Mouse (Mus musculus) gastrocnemius, postnatal 14 days (tissue): Measurements from ENCODE around the gene Ppp1r12c. TPM values are rescaled to one million over a fixed set of nuclear protein-coding genes. Genes with fewer than 3 reads are reported as not detected.

Source experiments
- DNase-seq: peaks from one replicate; pipeline ENCODE4 v3.0.0; 2021; ENCODE audit warnings: mixed read lengths
- intact Hi-C: fragments of 180-260 bp; cut with DNase I; formaldehyde crosslinking; loops from one replicate; pipeline ENCODE4 v1.15.1; 2025; ENCODE audit warnings: low total_unique reads
- total RNA-seq, 2 experiments: library from RNA; stranded (reverse); gene quantifications; 2 replicates each; pipeline ENCODE4 v1.2.3; 2021

Ppp1r12c gene
- total RNA-seq, 2 experiments from 2014 or later = 25.3 to 36.8 TPM

DNA sequence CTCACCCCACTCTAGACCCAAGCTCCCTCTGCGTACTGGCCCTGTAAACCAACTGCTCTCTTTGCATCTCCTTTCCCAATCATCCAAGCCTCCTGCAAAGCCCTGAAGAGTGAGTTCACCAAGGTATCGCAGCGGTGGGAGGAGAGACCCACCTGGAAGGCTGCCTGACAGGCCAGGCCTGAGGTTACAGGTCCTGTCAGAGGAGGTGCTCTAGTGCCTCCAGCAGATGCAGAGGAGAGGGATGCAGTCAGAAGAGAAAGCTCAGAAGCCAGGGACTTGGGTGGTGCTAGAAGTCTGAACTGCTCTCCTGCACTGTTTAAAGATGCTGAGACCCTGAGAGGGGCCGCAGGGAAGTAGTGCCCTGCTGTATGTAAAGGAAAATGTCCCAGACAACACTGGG is 2.4 kb downstream of the Ppp1r12c start:
- DNase-seq = no peak
- intact Hi-C loops = no loop called here

DNA sequence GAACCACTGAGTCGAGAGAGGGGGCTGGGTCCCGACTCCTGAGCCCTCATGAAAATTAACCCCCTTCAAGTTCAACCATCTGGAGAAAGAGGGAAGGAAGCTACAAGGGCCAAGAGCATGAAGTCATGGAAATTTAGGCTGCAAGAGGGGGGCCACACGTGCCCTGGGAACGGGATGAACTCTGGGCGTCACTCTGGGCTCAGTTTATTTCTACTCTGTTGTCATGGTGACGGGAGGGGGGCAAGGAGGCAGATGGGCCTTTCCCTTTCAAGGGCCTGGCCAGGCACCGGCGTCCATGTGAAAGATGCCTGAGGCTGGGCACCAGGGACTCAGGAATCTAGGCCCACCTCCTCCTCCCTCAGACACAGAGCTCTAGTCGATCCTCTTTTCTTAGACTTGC is 3.2 kb downstream of the Ppp1r12c start:
- peak; percentile 74 for DNase-seq
- intact Hi-C loops = no loop called here

DNA sequence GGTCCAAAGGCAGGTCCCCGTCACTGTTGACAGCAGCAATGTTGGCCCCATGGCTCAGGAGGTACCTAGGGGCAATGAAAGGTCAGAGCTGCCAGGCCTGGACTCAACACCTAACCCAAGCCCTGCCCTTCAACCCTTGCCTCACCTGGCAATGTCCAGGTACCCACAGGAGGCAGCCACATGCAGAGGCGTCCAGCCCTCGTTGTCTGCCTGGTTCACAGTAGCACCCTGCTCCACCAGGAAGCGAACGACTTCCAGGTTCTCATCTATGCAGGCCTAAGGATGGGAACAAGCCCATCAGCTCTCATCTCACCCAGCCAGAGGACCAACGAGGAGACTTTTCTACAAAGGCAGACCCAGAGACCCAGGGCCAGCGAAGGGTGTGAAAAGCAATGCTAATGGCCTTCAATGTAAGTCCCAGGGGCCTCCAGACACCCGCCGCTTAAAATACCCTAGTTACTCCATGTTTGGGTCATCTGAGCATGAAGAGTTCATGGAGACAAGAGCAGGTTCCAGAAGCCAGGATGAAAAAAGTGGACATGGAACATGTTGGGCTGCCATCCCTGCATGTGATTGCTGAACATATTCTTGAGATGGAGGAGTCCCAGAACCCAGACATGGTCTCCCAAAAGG is 4.1 kb downstream of the Ppp1r12c start:
- no peak for DNase-seq
- intact Hi-C loops = no loop called here

DNA sequence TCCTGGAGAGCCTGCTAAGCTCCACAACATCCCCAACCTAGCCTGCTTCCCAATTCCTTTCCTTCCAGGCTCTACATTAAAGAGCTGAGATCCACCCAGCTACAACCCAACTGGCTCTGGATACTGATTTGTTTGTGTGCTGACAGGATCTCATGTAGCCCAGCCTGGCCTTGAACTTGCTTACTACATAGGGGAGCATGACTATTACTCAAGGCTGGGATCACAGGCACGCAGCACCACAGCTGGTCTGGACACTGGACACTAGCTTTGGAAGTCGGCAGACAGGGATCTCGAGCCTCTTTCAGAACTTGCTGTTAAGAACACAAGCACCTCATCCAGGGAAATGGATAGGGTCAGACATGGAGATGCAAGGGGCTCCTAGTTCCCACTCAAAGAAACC is 5.0 kb downstream of the Ppp1r12c start:
- intact Hi-C loops = no loop called here
- DNase-seq = no peak

DNA sequence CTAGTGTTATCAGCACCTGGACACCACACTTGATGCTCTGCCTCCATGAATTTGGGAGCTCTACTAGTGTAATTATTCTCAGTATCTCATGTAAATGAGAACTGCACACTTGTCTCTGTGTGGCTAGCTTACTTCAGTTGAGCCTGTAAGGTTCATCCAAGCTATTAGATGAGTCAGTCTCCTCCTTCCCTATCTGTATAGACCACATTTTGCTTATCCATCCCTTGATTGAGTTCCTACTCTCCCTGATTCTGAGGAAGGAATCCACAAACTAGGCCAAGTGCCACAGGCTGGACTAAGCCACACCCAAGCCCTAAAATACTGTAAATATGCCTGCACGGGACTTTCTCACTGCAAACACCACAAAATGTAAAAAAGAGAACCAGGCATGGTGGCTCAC is 7.5 kb downstream of the Ppp1r12c start:
- no peak for DNase-seq
- intact Hi-C loops = no loop called here

- intact Hi-C loops = no loop called here
- DNase-seq = no peak
These were observed 8.9 kb downstream of the Ppp1r12c start for GRCm38 (mm10) chr7:4492284-4493224.

DNA sequence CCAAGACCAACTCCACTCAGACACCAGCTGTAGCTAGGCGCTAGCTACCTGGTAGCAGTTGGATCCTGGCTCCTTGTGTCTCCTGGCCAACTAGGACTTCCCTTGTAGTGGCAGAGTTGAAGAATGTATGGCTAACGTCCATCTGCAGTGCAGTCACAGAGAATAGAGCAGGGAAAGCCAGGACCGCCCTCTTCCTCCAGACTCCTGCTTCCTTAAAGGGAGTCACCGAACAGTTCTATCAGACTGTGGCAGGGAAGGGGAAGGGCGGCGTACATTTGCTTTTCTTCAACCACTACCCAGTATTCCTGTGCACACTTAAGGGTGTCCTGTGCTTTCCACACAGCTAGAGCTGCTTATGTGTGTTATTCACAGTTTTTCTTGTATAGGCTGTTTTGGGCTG is 10.2 kb downstream of the Ppp1r12c start:
- DNase-seq = no peak
- intact Hi-C loops = no loop called here

GRCm38 (mm10) chr7:4482281-4482680 is 19.2 kb downstream of the Ppp1r12c start:
- intact Hi-C loops = no loop called here

DNA sequence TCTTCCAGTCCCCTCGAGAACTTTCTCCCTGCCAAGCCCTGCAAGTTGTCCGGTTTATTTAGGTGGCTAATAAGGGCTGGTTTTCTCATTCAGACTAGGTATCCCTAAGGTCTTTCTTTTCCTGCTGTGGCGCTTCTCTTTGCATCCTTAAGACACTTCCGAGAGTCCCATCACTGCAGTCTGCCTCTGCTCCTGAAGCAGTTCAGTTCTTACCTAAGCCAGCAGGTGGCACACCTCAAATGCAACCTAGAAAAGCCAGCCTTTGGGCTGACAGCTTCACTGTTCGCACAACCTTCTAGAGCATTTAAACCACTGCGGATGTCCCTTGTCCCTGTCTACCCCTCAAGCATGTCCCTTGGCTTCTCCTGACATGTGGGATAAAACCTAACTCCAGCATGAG is 21.8 kb downstream of the Ppp1r12c start:
- no peak for DNase-seq
- intact Hi-C loops = no loop called here

More at GRCm38 (mm10) chr7:4482281-4482680, 19.2 kb downstream of the Ppp1r12c start:
- no peak for DNase-seq

- intact Hi-C loops = no loop called here
- no peak for DNase-seq
These were observed 22.6 kb downstream of the Ppp1r12c start for GRCm38 (mm10) chr7:4478796-4479291.

DNA sequence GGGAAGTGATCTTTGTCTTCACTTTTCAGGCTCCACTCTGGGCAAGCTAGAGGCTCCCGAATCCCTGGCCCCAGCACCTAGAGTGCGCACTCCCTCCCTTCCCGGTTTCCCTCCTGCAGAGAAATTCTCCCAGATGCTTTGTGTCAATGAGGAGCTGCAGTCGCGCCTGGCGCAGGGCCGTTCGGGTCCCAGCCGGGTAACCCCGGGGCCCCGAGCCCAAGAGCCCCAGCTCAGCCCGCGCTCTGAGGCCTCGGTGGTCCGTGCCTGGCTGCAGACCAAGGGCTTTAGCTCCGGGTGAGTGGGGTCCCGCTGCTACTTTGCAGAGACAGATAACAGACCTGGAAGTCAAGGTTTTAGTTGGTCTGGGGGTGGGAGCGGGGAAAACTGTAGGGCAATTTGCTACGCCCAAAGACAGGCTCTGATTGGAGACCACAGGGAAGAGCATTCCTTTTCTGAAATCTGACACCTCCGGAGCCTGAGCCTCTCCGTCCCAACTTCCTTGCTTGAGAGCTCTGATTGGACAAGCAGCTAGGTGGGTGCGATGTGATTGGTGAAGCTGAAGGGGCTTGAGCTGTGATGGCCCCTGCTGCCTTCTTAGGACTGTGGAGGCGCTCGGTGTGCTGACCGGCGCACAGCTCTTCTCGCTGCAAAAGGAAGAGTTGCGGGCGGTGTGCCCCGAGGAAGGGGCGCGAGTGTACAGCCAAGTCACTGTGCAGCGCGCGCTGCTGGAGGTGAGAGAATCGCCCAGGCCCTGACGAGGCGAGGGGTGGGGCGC is 23.3 kb downstream of the Ppp1r12c start:
- peak; percentile 73 for DNase-seq
- intact Hi-C loops = no loop called here

DNA sequence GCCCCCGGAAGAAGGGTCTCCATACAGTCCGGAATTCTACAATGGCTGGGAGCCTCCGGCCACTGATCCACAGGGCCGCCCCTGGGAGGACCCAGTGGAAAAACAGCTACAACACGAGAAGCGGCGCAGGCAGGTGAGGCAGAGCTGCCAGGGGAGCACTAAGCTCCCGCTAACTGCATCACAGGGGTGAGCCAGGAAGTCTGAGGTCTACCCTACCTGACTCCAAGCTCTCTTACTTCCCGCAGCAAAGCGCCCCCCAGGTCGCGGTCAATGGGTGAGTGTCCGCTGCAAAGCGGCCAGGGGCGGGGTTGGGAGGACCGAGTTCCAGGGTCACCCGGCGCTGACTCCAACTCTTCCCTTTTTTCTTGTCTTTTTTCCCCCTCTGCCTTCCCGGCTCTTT is 27.5 kb downstream of the Ppp1r12c start:
- no peak for DNase-seq
- intact Hi-C loops = no loop called here

GRCm38 (mm10) chr7:4471179-4471555 is 30.3 kb downstream of the Ppp1r12c start:
- intact Hi-C loops = no loop called here
- peak; percentile 84 for DNase-seq

- intact Hi-C loops = no loop called here
- DNase-seq = peak; percentile 59
These were observed 31.0 kb downstream of the Ppp1r12c start for GRCm38 (mm10) chr7:4470275-4471178.

DNA sequence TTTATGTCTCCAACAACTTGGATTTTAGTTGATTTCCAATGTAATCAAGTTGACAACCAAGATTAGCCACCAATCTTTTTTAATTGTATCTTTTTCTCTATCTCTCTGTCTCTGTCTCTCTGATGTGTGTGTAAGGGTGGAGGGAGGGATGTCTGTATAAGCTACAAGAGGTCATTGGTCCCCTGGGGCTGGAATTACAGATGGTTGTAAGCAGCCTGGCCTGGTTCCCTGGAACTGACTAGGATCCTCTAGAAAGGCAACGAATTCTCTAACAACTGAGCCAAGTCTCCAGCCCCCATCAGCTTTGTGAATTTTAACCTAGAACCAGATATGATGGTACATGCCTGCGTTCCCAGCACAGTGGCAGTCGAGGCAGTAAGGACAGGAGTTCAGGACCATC is 33.7 kb downstream of the Ppp1r12c start:
- no peak for DNase-seq
- intact Hi-C loops = no loop called here

DNA sequence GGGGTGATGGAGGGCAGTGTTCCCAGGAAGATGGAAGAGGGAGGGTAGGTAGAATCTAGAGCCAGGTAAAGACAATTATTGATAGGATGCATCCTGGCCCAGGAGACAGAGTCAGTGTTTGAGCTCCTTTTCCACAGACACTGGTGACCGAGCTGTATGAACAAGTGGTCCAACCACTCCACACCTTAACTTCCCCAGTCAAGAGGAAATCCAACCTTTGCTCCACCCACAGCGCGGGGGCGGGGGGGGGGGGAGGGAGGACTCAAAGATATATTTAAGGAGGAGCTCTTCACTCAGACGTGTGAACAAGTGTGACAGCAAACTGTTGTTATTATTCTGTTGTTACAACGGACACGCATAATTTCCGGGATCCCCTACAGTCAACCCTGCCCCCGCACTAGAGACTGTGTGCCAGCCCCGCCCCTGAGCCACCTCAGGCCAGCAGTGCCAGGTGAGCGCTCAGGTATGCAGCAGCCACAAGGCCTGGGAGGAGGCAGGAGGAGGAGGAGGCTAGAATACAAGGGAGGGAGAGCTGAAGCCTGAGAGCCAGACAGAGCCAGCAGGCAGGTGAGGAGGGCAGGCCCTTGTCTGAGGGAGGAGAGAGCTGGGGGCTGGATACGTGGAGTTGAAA is 37.2 kb downstream of the Ppp1r12c start:
- no peak for DNase-seq
- intact Hi-C loops = no loop called here

DNA sequence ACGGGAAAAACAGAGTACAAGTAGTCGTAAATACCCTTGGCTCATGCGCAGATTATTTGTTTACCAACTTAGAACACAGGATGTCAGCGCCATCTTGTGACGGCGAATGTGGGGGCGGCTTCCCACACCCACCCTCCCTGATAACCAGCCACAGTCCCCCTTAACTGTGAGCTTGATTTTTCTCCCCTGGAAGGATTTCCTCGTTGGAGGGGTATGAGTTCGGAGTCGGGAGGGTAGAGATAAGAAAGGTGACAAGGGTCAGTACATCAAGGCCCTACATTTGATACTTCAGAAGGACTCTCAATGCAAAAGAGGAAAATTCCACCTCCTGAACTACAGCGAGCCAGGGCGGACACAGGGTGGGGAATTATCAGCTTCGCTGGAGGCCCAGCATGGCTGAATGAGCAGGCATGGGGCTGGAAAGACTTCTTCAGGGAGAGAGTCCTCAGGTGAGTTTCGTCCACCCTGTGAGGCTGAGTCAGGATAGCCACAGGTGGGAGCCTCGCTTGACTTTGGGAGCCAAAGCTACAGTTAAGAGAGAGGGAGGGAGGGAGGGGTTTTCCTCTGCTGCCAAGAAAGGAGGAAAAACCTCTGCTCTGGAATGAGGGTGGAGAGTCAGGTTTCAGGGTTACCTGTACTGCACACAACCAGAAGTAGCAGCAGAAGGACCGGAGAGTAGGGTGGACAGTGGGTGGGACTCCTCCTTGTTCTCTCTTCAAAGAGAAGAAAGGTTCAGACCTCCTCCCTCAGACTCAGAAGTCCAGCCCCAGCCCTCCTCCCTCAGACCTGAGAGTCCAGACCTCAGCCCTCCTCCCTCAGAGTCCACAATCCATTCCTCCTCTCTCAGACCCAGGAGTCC is 40.7 kb downstream of the Ppp1r12c start, which contains the start of gene Eps8l1:
Gene Eps8l1, plus strand, starts transcription at position 99 of the 859 bp plus-strand sequence.
- no peak for DNase-seq
- intact Hi-C loops = no loop called here

- no peak for DNase-seq
- intact Hi-C loops = no loop called here
These were observed 48.8 kb downstream of the Ppp1r12c start for GRCm38 (mm10) chr7:4452644-4453043.
